Mouse (Mus musculus) MN1 (cell line): ENCODE results near the gene Taco1.
"Not testable (repeated sequence)": the region's sequence is repeated elsewhere in the genome, so short reads cannot be mapped to it uniquely, and the experiment has no call there.

ENCODE experiments used
- DNase-seq: peaks from one replicate; pipeline ENCODE4 v3.0.0-alpha.2; 2016; ENCODE audit warnings: low spot score

Gene Taco1

GRCm38 (mm10) chr11:106065923-106066571 lies at the start of gene Taco1:
Gene Taco1, plus strand, starts transcription at chr11:106066061.
- peak; percentile 97 for DNase-seq

GRCm38 (mm10) chr11:106016440-106016839 lies 49.4 kb upstream of the Taco1 start:
- DNase-seq: peak; percentile 32

GRCm38 (mm10) chr11:106020051-106020763 lies 45.7 kb upstream of the Taco1 start:
- no peak for DNase-seq

GRCm38 (mm10) chr11:106025774-106026173 lies 40.1 kb upstream of the Taco1 start:
- DNase-seq: no peak

GRCm38 (mm10) chr11:106026465-106027151 lies 39.3 kb upstream of the Taco1 start:
- peak; percentile 44 for DNase-seq

- DNase-seq: no peak
Measured at GRCm38 (mm10) chr11:106027607-106028006, 38.3 kb upstream of the Taco1 start.

GRCm38 (mm10) chr11:106032074-106032473 lies 33.8 kb upstream of the Taco1 start:
- DNase-seq: not testable (repeated sequence)

GRCm38 (mm10) chr11:106033491-106033919 lies 32.4 kb upstream of the Taco1 start:
- no peak for DNase-seq

GRCm38 (mm10) chr11:106034986-106035385 lies 30.9 kb upstream of the Taco1 start:
- DNase-seq: no peak

GRCm38 (mm10) chr11:106036548-106037417 lies 29.1 kb upstream of the Taco1 start, which contains the start of gene Dcaf7:
Gene Dcaf7, plus strand, starts transcription at chr11:106036872.
- DNase-seq: peak; percentile 97

- DNase-seq: peak; percentile 90
Measured at GRCm38 (mm10) chr11:106037418-106037751, 28.5 kb upstream of the Taco1 start.

- no peak for DNase-seq
Measured at GRCm38 (mm10) chr11:106044349-106044748, 21.5 kb upstream of the Taco1 start.

GRCm38 (mm10) chr11:106045256-106045655 lies 20.6 kb upstream of the Taco1 start:
- DNase-seq: no peak

GRCm38 (mm10) chr11:106045780-106046179 lies 20.1 kb upstream of the Taco1 start:
- no peak for DNase-seq

GRCm38 (mm10) chr11:106046584-106046983 lies 19.3 kb upstream of the Taco1 start:
- no peak for DNase-seq

GRCm38 (mm10) chr11:106053921-106054320 lies 11.9 kb upstream of the Taco1 start:
- DNase-seq: no peak

GRCm38 (mm10) chr11:106054600-106054999 lies 11.3 kb upstream of the Taco1 start:
- no peak for DNase-seq

- no peak for DNase-seq
Measured at GRCm38 (mm10) chr11:106055341-106055740, 10.5 kb upstream of the Taco1 start.

GRCm38 (mm10) chr11:106056819-106057491 lies 8.9 kb upstream of the Taco1 start:
- DNase-seq: no peak

GRCm38 (mm10) chr11:106058020-106058419 lies 7.8 kb upstream of the Taco1 start:
- no peak for DNase-seq

GRCm38 (mm10) chr11:106060549-106060948 lies 5.3 kb upstream of the Taco1 start:
- no peak for DNase-seq
